Mouse (Mus musculus): ENCODE results near the gene Fam124b. TPM values are rescaled to one million over a fixed set of nuclear protein-coding genes. Genes with fewer than 3 reads are reported as not detected.

Fam124b gene
- total RNA-seq, 2 experiments from 2014 or later, result 1.0 to 4.0 TPM

DNA sequence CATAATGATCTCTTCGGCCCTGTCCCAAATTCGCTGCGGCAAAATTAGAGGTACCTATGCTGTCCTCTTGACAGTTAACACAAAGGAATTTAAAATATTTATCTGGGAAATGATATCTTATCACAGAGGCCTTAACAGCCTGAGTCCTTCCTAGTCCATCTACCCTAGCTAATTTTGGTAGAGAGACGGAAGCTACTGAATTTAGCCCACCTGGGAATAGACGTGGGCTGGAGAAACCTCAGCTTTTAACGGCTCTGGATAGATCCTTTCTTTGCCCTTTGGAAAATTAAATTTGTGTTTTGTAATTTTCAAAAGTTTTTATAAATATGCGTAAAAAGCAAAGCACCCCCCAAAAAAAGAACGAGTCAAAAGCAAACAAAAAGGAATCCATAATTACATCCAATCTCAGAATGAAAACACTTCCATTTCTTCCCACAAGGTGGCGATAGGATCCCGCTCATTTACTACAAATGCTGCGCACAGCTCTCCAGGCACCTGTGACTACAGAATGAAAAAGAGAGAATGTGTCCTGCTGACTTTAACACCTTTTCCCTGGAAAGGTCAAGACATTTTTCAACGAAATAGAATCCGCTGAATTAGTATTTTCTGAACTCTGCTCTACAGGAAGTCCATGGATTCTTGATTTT, 37.4 kb downstream of the Fam124b start:
- peak; percentile 49 to 53 for DNase-seq
- intact Hi-C loops (cut with DNase I), result loop anchor here (1.0 to 10.0 kb wide), 5 partner anchors 63 to 335 kb away; no protein-coding TSS in a partner anchor

DNA sequence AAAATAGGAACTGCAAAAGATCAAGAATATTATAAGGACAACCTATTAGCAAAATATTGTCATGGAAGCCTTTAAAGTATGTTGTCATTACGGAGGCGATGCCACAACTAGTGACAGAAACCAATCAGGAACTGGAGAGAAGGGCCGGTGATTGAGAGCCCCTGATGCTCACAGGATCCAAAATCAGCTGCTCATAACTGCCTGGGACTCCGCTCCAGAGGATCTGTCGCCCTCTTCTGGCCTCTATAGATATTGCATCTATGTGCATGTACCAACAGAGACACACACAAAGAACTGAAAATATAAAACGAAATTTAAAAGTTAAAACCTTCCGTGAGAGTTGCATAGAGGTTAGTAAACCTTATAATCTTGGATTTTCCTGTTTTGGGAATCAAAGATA, 38.1 kb downstream of the Fam124b start:
- DNase-seq, result no peak

DNA sequence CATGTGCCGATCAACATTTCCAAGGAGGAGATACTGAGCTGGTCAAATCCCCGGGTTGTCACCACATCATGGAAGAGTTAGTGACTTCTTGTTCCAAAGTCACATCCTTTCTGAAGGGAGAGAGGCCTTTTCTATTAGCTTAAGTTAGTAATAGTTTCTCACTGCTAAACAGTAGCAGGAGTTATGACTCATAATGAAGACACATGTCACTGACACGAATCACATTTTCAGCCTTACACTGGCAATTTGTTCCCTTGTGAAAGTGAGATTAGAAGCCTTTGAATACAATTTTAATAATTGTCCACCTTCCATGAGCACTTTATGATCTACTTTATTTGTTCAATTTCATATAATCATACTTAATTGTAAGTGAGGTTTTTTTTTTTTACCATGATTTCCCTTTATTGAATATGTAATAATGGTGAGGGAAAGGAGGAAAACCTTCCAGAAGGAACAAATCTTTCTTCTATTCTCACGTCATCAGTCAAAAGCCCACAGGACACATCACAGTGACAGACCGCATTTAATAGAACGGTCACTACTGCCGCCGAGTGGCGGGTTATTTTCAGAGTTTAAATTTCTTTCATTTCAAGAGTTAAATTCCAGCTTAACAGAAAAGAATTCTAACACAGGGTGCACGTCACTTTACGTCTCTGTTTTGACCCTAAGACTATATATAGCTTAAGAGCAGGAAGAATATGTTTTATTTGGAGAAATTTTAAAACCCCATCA, 40.5 kb downstream of the Fam124b start:
- DNase-seq, result no peak
- intact Hi-C loops (cut with DNase I), result loop anchor here (1.0 to 5.0 kb wide), 2 partner anchors 181 to 392 kb away; no protein-coding TSS in a partner anchor

More for the DNA sequence above, 38.1 kb downstream of the Fam124b start:
- intact Hi-C loops (cut with DNase I), result loop anchor here (10.0 kb wide), 1 partner anchor 195 kb away; no protein-coding TSS in a partner anchor

DNA sequence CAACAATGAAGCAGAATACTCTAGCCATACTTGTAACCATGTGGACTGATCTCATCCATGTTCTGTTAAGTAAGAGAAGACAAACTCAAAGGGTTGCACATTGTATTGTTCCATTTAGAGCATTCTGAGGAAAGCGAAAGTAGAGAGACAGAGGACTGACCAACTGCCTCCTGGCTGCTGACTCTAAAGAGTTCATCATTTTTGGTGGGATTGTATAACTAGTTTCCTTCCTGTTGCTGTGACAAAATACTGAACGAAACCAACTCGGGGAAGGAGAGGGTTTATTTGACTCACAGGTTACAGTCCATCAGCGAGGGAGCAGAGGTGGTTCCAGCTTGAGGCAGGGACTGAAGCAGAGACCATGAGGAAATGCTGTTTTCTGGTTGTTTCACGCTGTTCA, 50.6 kb downstream of the Fam124b start:
- DNase-seq, result no peak

GRCm38 (mm10) chr1:80166577-80166976, 51.7 kb downstream of the Fam124b start:
- intact Hi-C loops (cut with DNase I), result no loop called here
- DNase-seq, result no peak

More for the DNA sequence above, 50.6 kb downstream of the Fam124b start:
- intact Hi-C loops (cut with DNase I), result no loop called here

GRCm38 (mm10) chr1:80165391-80165790, 52.9 kb downstream of the Fam124b start:
- no peak for DNase-seq
- intact Hi-C loops (cut with DNase I), result no loop called here

DNA sequence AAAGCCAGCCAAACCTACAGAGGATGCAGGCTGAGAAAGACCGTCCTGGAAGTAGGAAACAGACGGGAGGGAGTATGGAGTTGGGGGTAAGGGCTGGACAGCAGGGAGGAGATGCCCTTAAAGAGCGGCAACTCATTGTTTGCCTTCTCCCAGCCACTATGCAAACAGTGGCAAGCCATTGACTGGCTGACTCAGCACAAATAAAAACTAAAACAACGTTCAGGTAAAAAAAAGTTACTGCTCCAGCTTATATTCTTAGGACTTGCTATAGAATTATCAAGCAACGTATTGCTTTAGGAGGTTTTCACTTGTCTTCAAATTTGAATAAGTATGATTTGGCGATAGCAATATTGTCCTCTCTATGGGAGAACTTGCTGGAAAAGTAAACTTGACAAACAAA, 55.3 kb downstream of the Fam124b start:
- intact Hi-C loops (cut with DNase I), result no loop called here
- DNase-seq, result no peak

DNA sequence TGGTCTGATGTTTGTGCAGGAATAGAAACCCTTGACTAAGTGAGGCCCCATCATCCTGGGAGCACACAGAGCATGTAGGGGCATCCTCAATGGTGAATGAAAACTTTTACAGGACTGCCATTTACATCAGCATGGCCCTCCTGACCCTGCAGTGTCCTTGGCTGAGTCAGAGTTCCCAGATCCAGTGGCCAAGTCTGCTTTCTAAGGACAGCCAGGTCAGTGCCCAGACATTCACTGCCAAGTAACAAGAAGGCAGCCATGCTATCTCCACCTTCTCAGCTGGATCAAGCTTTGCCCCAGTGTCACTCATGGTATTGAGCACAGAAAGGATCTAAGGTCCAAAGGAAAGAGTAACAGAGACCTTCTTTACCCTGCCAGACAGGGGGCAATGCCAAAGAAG, 58.7 kb downstream of the Fam124b start:
- intact Hi-C loops (cut with DNase I), result no loop called here
- no peak for DNase-seq

- intact Hi-C loops (cut with DNase I), result no loop called here
- no peak for DNase-seq
These were observed 63.4 kb downstream of the Fam124b start for GRCm38 (mm10) chr1:80154902-80155301.

- intact Hi-C loops (cut with DNase I), result no loop called here
- DNase-seq, result no peak
These were observed 65.1 kb downstream of the Fam124b start for GRCm38 (mm10) chr1:80153125-80153716.

DNA sequence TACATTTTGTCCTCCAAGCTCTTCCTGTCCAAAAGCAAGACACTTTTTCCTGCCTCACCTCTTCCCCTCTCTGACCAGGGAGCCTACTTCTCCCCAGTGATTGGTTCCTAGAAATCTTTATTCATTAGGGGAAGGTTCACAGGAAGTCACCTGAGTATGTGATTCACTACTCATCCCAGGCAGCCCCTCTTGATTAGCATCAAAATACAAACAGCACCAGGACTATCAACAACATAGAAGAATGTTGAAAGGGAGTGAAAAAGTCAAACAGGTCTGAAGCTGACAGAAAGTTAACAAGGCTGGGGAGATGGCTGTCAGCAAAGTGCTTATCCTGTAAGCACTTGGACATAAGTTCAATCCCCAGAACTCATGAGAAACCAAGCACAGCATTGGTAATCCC, 67.6 kb downstream of the Fam124b start:
- DNase-seq, result no peak
- intact Hi-C loops (cut with DNase I), result no loop called here

Other genes starting within 250 kb of the Fam124b start
- 100 to 1,000 TPM; 135 to 140 TPM for gene Cul3, start 122.0 kb upstream of the Fam124b start, total RNA-seq (2021)
- gene Gm45261, start 243.0 kb upstream of the Fam124b start, total RNA-seq (2021), result not detected

Data from heart, postnatal 36 days (tissue).